ENCODE assay signal across 7 mouse cellular contexts in genomic region chr11:89921146-89921545, GRCm38 (mm10).
DNase-seq lines count a peak whose midpoint lies in the region; TF ChIP-seq lines count a peak whose summit lies in the region.

No protein-coding gene starts in this region.

- intact Hi-C loops in left cerebral cortex, postnatal 25 days (cut with DNase I): loop anchor here (10.0 kb wide), 5 partner anchors 196 to 816 kb away; no protein-coding TSS in a partner anchor

- H3K36me3 ChIP-seq in ES-Bruce4 (ENCODE audit: control insufficient read depth, insufficient read depth, low read length, poor library complexity, severe bottlenecking): no peaks in the 10 kb centered on the region
- H3K36me3 ChIP-seq in kidney, adult 2 months (ENCODE audit: control insufficient read depth, insufficient read depth, low read length): no peaks in the 10 kb centered on the region

- no peak overlapping the region for H3K4me3 ChIP-seq in ES-Bruce4 (ENCODE audit: low read depth, low read length)
- no peak overlapping the region for H3K4me3 ChIP-seq in kidney, adult 2 months (ENCODE audit: insufficient read depth, low read depth, low read length)

- no peaks in the 10 kb centered on the region for H3K9me3 ChIP-seq in ES-Bruce4 (replicated peaks; ENCODE audit: control insufficient read depth, insufficient read depth, low read length, poor library complexity, severe bottlenecking)

- no peaks in the 10 kb centered on the region for H3K4me1 ChIP-seq in ES-Bruce4 (ENCODE audit: control insufficient read depth, insufficient read depth, low read length)
- no peaks in the 10 kb centered on the region for H3K4me1 ChIP-seq in kidney, adult 2 months (ENCODE audit: control insufficient read depth, insufficient read depth, low read length)

- no peak overlapping the region for H3K9ac ChIP-seq in ES-Bruce4 (ENCODE audit: low read depth, poor library complexity, severe bottlenecking)

- WGBS in kidney, adult 2 months: 46% methylated on average over 6 of the region's 6 CpGs

- no peak for TF ChIP-seq EP300 in ES-Bruce4 (IDR thresholded peaks at IDR 0.05; ENCODE audit: insufficient read depth, low read depth, low read length)

- TF ChIP-seq POLR2A in ES-Bruce4 (IDR thresholded peaks at IDR 0.05; ENCODE audit: insufficient read depth, low read length): no peak
- TF ChIP-seq POLR2A in kidney, adult 2 months (IDR thresholded peaks at IDR 0.05; ENCODE audit: low read depth, low read length): no peak

- TF ChIP-seq CTCF in ES-Bruce4 (IDR thresholded peaks at IDR 0.05; ENCODE audit: low read depth, low read length): peak; percentile 3
- TF ChIP-seq CTCF in kidney, adult 2 months (conservative IDR thresholded peaks at IDR 0.05; ENCODE audit: insufficient read depth, insufficient read length, low read depth, low read length): peak; percentile 72

- no peak overlapping the region for H3K27ac ChIP-seq in ES-Bruce4 (ENCODE audit: insufficient read depth, low read length)
- no peak overlapping the region for H3K27ac ChIP-seq in kidney, adult 2 months (ENCODE audit: insufficient read depth, low read depth, low read length)

- H3K27me3 ChIP-seq in ES-Bruce4 (ENCODE audit: control insufficient read depth, insufficient read depth, low read length, poor library complexity, severe bottlenecking): no peaks in the 10 kb centered on the region; the same call in none of the 2 replicates
- no peaks in the 10 kb centered on the region for H3K27me3 ChIP-seq in kidney, adult 2 months (replicated peaks; ENCODE audit: control insufficient read depth, insufficient read depth, low read length)

- peak; percentile 52 for DNase-seq in Muller cell, postnatal 12 days (ENCODE audit: inconsistent ontology term)
- peak; percentile 27 for DNase-seq in embryo, embryonic 11.5 days (ENCODE audit: low read depth, low spot score)
- DNase-seq in kidney, adult 2 months: peak; percentile 40
- peak; percentile 55 to 81 for DNase-seq in left cerebral cortex, postnatal 25 days (ENCODE audit: low spot score in 2 of 2)
- DNase-seq in right cerebral cortex, postnatal 10 days (ENCODE audit: low spot score in 2 of 2): peak; percentile 82 to 85
- no peak for DNase-seq in adipocyte (ENCODE audit: low spot score)
